Mouse (Mus musculus) midbrain, embryonic 11.5 days (tissue): ENCODE data around the gene Hes1. TPM values are rescaled to one million over a fixed set of nuclear protein-coding genes. Genes with fewer than 3 reads are reported as not detected.

Experiments
- ATAC-seq: fragments of 200-750 bp; cut with Nextera tagmentation; 2 replicates; pipeline ENCODE4 v1.8.0; 2017; ENCODE audit warnings: moderate TSS enrichment, moderate library complexity; ENCODE audit not compliant: low FRiP score
- DNase-seq: peaks from one replicate; pipeline ENCODE4 v3.0.0; 2015; ENCODE audit warnings: low spot score; ENCODE audit errors: missing footprints
- H3K27ac ChIP-seq: fragments of 300-500 bp; sonication (generic); 2 replicates; pipeline ENCODE4 v1.5.1; 2014; ENCODE audit warnings: low read depth, low read length
- H3K27me3 ChIP-seq: fragments of 300-500 bp; sonication (generic); 2 replicates; pipeline ENCODE4 v1.6.1; 2014; ENCODE audit warnings: mild to moderate bottlenecking, low read length, moderate library complexity, mixed read lengths; ENCODE audit not compliant: control insufficient read depth, insufficient read depth
- H3K36me3 ChIP-seq: fragments of 300-500 bp; sonication (generic); 2 replicates; pipeline ENCODE4 v1.6.1; 2014; ENCODE audit warnings: mild to moderate bottlenecking, low read length, moderate library complexity, mixed read lengths; ENCODE audit not compliant: control insufficient read depth, insufficient read depth
- H3K4me1 ChIP-seq: fragments of 300-500 bp; sonication (generic); 2 replicates; pipeline ENCODE4 v1.6.1; 2014; ENCODE audit warnings: low read length; ENCODE audit not compliant: control insufficient read depth, insufficient read depth
- H3K4me2 ChIP-seq: fragments of 300-500 bp; sonication (generic); 2 replicates; pipeline ENCODE4 v1.6.1; 2014; ENCODE audit warnings: mild to moderate bottlenecking, moderate library complexity
- H3K4me3 ChIP-seq: fragments of 300-500 bp; sonication (generic); 2 replicates; pipeline ENCODE4 v1.5.1; 2014; ENCODE audit warnings: low read depth, low read length
- H3K9ac ChIP-seq: fragments of 300-500 bp; sonication (generic); 2 replicates; pipeline ENCODE4 v1.6.1; 2014; ENCODE audit warnings: low read length
- H3K9me3 ChIP-seq: fragments of 300-500 bp; sonication (generic); 2 replicates; pipeline ENCODE4 v1.6.1; 2016; ENCODE audit warnings: low read length; ENCODE audit not compliant: control insufficient read depth
- whole genome bisulfite sequencing: fragments of 180-500 bp; shearing (Covaris S2); extraction: QIAGEN DNeasy Blood & Tissue Kit; methylation state at CpG from one replicate; pipeline ENCODE4 v1.1.7; 2014; 5-methylcytosine and 5-hydroxymethylcytosine counted together
- polyA plus RNA-seq: library from polyadenylated mRNA; unstranded; fragments of >200 nt; fragmentation: Nextera tagmentation; extraction: Ambion mirVana; gene quantifications from 2 replicates; pipeline ENCODE4 v1.2.1, GENCODE M21; 2014

Hes1 gene
- polyA plus RNA-seq, 1 experiment from 2014 or later, result 33.6 TPM

DNA sequence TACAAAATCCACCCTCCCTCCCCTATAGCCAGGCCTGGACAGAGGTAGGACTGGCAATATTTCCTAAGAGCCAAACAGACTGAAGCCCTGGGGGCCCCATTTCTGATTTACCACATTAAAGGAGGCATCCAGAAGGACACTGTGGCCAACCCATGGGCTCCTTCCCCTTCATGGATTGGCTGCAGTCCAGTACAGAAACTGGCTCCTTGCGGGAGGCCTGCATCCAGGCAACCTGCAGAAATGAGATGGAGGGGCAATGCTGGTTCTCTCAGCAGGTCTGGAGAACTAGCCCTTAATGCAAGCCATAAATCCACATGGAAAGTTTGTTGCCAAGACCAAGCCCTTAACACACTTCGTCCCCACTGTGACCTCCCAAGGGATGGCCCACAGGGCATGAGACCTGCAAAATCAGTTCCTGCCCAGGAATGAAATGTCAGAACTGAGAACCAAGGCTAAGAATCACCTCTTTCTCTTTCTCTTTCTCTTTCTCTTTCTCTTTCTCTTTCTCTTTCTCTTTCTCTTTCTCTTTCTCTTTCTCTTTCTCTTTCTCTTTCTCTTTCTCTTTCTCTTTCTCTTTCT lies 31.8 kb upstream of the Hes1 start:
- WGBS, result 81% methylated on average over 2 of the region's 2 CpGs
- no peak overlapping the region for H3K4me2 ChIP-seq
- no peak overlapping the region for H3K9ac ChIP-seq
- no peak overlapping the region for H3K4me3 ChIP-seq
- ATAC-seq, result no peak
- peaks cover 6% of the 10 kb centered on the region; the same call in 1 of the 2 replicates for H3K27me3 ChIP-seq
- DNase-seq, result no peak
- no peaks in the 10 kb centered on the region for H3K9me3 ChIP-seq
- H3K27ac ChIP-seq, result no peak overlapping the region
- H3K36me3 ChIP-seq, result no peaks in the 10 kb centered on the region
- peaks cover 11% of the 10 kb centered on the region for H3K4me1 ChIP-seq

DNA sequence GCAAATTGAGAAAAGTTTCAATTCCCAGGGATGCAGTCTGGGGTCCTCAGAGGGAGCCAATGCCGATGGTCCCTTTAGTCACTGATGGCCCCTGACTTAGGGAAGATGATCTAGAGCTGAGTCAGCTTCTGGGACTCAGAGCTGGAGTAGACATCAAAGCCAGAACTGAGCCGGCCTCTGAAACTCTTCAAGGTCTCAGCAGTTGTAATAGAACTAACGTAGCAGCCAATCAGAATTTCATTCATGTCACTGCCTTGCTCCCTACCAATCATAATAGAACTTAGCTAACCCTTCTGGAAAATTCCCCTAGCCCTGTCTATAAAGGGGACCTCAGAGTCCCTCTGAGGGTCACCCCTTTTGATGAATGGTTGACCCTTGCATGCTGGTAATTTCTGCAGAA lies 30.8 kb upstream of the Hes1 start:
- DNase-seq (no peak), ATAC-seq (no peak)
- Histone ChIP-seq H3K27ac (no peak overlapping the region), H3K4me2 (no peak overlapping the region), H3K36me3 (no peaks in the 10 kb centered on the region), H3K4me3 (no peak overlapping the region), H3K27me3 (peaks cover 13% of the 10 kb centered on the region; the same call in 1 of the 2 replicates), H3K9ac (no peak overlapping the region), H3K4me1 (peaks cover 8% of the 10 kb centered on the region), H3K9me3 (no peaks in the 10 kb centered on the region)
- 83% methylated on average over 3 of the region's 3 CpGs for WGBS

DNA sequence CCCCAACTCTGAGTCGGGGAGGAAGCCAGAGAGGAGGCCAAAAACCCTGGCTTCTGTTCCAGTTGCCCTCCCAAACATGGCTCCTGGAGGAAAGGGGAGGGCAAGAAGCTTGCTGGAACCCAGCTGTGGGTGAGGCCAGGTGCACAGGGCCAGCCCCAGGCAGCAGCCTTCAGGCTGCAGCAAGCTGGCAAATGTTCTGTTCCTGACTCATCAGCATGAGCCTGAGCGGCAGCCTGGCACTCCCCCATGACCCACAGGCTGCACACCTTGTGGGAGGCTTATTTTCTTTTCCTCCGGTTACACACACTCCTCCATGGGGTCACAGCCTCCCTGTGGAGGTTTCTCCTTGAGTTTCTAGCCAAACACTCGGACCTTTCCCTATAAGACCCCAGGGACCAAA lies 30.2 kb upstream of the Hes1 start:
- H3K9ac ChIP-seq, result no peak overlapping the region
- no peak for ATAC-seq
- peaks cover 6% of the 10 kb centered on the region; the same call in 1 of the 2 replicates for H3K4me1 ChIP-seq
- no peak overlapping the region for H3K27ac ChIP-seq
- DNase-seq, result no peak
- H3K4me3 ChIP-seq, result no peak overlapping the region
- no peaks in the 10 kb centered on the region for H3K36me3 ChIP-seq
- no peak overlapping the region for H3K4me2 ChIP-seq
- H3K9me3 ChIP-seq, result no peaks in the 10 kb centered on the region
- peaks cover 16% of the 10 kb centered on the region; the same call in 1 of the 2 replicates for H3K27me3 ChIP-seq
- WGBS, result 66% methylated on average over 4 of the region's 4 CpGs

DNA sequence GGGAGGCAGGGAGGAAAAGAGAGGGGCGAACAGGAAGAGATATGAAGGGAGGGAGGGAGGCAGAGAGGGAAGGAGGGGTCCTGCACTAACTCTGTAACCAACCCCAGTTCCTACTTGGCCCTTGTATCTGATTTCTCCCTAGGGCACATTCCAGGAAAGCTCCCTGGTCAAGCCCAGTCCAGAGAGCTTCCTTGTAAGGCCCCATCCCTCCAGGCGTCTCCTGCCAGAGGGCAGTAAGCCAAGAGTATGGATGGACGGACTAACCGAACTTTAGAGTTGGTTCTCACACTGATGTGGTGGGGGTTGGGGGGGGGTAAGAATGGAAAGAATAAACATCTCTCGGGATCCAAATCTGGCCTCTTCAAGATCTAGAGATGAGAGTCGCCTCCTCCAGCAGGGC lies 29.7 kb upstream of the Hes1 start:
- ATAC-seq (no peak), DNase-seq (no peak)
- no peak overlapping the region for H3K27ac ChIP-seq
- H3K36me3 ChIP-seq, result no peaks in the 10 kb centered on the region
- no peak overlapping the region for H3K9ac ChIP-seq
- WGBS, result 63% methylated on average over 6 of the region's 6 CpGs
- H3K4me3 ChIP-seq, result no peak overlapping the region
- no peak overlapping the region for H3K4me2 ChIP-seq
- H3K27me3 ChIP-seq, result peaks cover 20% of the 10 kb centered on the region; the same call in 1 of the 2 replicates
- no peaks in the 10 kb centered on the region for H3K9me3 ChIP-seq
- peaks cover 9% of the 10 kb centered on the region; the same call in 1 of the 2 replicates for H3K4me1 ChIP-seq

DNA sequence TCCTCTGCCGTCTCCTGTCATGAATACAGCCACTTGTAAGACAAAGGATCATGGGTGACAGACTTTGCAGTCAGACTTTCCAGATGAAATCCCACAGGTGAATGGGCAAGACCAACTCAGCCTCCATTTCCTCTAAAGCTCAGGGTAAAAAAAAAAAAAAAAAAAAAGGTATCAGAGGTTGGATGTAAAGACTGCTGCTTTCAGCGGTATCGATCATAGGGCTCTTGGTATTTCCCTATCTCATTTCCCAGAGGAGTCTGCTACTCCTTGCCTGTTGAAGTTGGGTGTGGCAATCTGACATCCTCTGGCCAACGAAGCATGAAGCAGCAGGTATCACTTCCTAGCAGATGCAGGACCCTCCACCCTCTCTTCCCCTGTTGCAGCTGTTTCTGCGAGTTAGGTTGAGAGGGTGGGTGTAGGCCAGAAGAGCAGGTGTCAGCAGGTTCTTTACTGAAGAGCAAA lies 29.2 kb upstream of the Hes1 start:
- Histone ChIP-seq H3K4me1 (peaks cover 6% of the 10 kb centered on the region; the same call in 1 of the 2 replicates), H3K27me3 (peaks cover 16% of the 10 kb centered on the region; the same call in 1 of the 2 replicates), H3K27ac (no peak overlapping the region), H3K9ac (no peak overlapping the region), H3K4me2 (no peak overlapping the region), H3K9me3 (no peaks in the 10 kb centered on the region), H3K36me3 (no peaks in the 10 kb centered on the region), H3K4me3 (no peak overlapping the region)
- ATAC-seq, result no peak
- DNase-seq, result no peak
- WGBS, result 79% methylated on average over 5 of the region's 5 CpGs

DNA sequence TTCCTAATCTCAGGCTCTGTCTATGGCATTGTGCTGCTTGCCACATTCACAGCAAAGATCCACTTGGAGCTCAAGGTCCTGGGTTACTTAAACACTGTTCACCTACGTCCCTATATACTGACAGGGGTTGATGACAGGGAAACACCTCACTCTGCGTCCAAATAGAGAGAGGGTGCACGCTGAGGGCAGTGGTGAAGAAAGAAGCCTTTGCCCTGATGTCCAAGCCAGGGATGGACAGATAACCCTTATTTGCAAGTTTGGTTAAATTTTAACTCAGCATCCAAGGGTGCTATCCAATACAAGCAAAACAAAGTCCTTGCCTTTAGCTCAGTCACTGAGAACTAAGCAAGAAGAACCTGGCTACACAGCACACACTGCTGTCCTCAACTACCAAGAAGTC lies 28.1 kb upstream of the Hes1 start:
- H3K9ac ChIP-seq, result no peak overlapping the region
- peaks cover 6% of the 10 kb centered on the region; the same call in 1 of the 2 replicates for H3K4me1 ChIP-seq
- no peaks in the 10 kb centered on the region for H3K36me3 ChIP-seq
- no peak for ATAC-seq
- DNase-seq, result no peak
- H3K27ac ChIP-seq, result no peak overlapping the region
- H3K4me3 ChIP-seq, result no peak overlapping the region
- H3K4me2 ChIP-seq, result no peak overlapping the region
- no peaks in the 10 kb centered on the region for H3K9me3 ChIP-seq
- 88% methylated on average over 3 of the region's 3 CpGs for WGBS
- peaks cover 16% of the 10 kb centered on the region; the same call in 1 of the 2 replicates for H3K27me3 ChIP-seq

DNA sequence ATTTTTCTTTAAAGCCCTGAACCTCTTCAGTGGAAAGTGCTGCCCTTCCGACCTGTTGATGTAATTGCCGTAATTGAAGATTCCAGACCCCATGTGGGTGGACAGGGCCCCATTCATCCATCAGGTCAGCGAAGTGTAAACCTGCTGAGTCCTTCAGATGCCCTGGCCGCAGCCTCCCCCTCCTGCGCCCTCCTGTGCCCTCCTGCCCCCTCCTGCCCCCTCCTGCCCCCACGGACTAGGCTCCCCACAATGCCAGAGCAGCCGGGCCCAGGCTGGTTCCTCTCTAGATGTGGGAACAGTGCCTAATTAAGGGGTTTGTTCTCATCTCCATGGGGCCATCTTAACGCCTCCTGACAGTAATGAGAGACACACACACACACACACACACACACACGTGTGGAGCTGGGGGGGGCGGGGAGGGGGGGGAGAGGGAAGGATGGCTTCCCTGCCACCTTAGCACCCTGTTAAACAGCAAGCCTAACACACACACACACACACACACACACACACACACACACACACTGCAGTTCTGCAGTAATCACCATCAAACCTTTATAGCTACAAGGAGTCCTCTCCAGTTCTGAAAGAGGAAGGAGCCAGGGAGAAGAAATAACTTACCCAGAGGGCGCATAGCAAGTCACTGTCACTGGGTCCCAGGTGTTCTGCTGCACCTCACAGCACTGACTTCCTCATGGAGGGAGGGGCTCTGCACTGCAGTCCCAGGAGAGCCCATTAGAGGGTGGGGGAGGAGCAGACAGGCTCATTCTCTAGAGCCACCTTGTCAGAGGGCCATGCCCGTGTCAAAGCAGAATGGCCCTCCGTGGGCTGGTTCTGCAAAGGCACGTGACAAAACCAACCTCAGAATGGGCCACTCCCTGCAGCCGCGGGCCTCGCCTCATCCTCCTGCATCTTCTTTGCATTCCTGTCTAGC lies 25.3 kb upstream of the Hes1 start:
- no peak overlapping the region for H3K4me2 ChIP-seq
- DNase-seq, result no peak
- peaks cover 16% of the 10 kb centered on the region; the same call in 1 of the 2 replicates for H3K27me3 ChIP-seq
- no peak overlapping the region for H3K27ac ChIP-seq
- no peaks in the 10 kb centered on the region for H3K36me3 ChIP-seq
- peaks cover 6% of the 10 kb centered on the region; the same call in 1 of the 2 replicates for H3K4me1 ChIP-seq
- WGBS, result 13% methylated on average over 15 of the region's 17 CpGs
- peak; percentile 54; the same call in 1 of the 2 replicates for ATAC-seq
- no peak overlapping the region for H3K4me3 ChIP-seq
- no peaks in the 10 kb centered on the region for H3K9me3 ChIP-seq
- H3K9ac ChIP-seq, result no peak overlapping the region

DNA sequence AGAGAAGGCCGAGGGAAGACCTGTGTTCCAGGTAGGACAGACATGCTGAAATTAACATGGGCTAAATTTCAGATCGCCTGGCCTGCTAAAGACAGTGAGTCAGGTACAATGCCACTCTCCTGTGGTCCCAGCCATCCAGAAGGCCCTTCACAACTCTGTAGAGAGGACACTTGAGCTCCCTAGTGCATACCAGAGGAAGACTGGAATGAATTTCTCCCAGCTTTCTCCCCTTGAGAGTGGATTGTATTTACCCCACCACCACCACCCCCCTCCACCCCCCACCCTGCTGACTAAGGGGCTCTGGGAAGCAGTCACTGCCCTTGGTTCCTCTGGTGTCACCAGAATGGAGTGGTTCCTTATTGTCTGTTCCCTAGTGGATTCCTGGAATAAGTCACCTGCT lies 24.3 kb upstream of the Hes1 start:
- 78% methylated on average over 2 of the region's 2 CpGs for WGBS
- Histone ChIP-seq H3K4me2 (no peak overlapping the region), H3K4me3 (no peak overlapping the region), H3K36me3 (no peaks in the 10 kb centered on the region), H3K9ac (no peak overlapping the region), H3K9me3 (no peaks in the 10 kb centered on the region), H3K4me1 (peaks cover 6% of the 10 kb centered on the region; the same call in 1 of the 2 replicates), H3K27me3 (peaks cover 16% of the 10 kb centered on the region; the same call in 1 of the 2 replicates), H3K27ac (no peak overlapping the region)
- no peak for ATAC-seq
- no peak for DNase-seq

DNA sequence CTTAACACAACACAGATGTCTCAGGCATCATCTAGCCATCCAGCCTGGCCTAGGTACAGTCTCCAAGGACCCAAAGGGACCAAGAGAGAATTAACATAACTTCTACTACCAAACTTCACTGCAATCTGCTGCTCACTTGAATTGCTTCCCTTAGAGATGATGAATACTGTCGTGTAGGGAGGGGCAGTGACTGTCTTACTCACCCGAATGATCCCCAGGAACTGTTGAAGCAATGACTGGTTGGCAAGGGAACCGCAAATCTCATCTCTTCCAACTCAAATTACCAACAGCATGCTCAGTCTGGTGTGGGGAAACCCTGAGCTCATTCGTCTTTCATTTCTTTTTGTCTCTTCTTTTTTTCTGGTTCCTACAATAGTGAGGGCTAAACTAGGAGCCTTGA lies 21.3 kb upstream of the Hes1 start:
- no peaks in the 10 kb centered on the region for H3K36me3 ChIP-seq
- DNase-seq, result no peak
- H3K9ac ChIP-seq, result no peak overlapping the region
- H3K27ac ChIP-seq, result no peak overlapping the region
- no peaks in the 10 kb centered on the region for H3K9me3 ChIP-seq
- no peak overlapping the region for H3K4me3 ChIP-seq
- H3K4me2 ChIP-seq, result no peak overlapping the region
- WGBS, result 68% methylated on average over 4 of the region's 4 CpGs
- peaks cover 15% of the 10 kb centered on the region for H3K27me3 ChIP-seq
- peaks cover 6% of the 10 kb centered on the region; the same call in 1 of the 2 replicates for H3K4me1 ChIP-seq
- no peak for ATAC-seq
